Mouse (Mus musculus): ENCODE data around the gene Jagn1. TPM values are rescaled to one million over a fixed set of nuclear protein-coding genes. Genes with fewer than 3 reads are reported as not detected.

Gene Jagn1
- polyA plus RNA-seq (2017; shearing (Covaris generic)), result 71.0 TPM

GRCm38 (mm10) chr6:113442442-113443090, at the start of gene Jagn1:
Gene Jagn1, plus strand, starts transcription at chr6:113442569.

GRCm38 (mm10) chr6:113419199-113419587, 23.2 kb upstream of the Jagn1 start, which contains the start of gene Rpusd3:
Gene Rpusd3, minus strand, starts transcription at chr6:113419340.

GRCm38 (mm10) chr6:113435664-113436205, 6.6 kb upstream of the Jagn1 start, which contains the start of gene Cidec:
Gene Cidec, minus strand, starts transcription at chr6:113435760.

GRCm38 (mm10) chr6:113457952-113458534, 15.7 kb downstream of the Jagn1 start, which contains the start of gene Il17re:
Gene Il17re, plus strand, starts transcription at chr6:113458484.

GRCm38 (mm10) chr6:113471297-113471936, 29.0 kb downstream of the Jagn1 start, which contains the start of gene Il17rc:
Gene Il17rc, plus strand, starts transcription at chr6:113471427.

GRCm38 (mm10) chr6:113483100-113483615, 40.8 kb downstream of the Jagn1 start, which contains the start of gene Creld1:
Gene Creld1, plus strand, starts transcription at chr6:113483297.

Other genes starting within 250 kb of the Jagn1 start
- 0.21 TPM for gene Lhfpl4, start 247.2 kb upstream of the Jagn1 start, polyA plus RNA-seq (2017; shearing (Covaris generic))
- 19.5 TPM for gene Mtmr14, start 204.7 kb upstream of the Jagn1 start, polyA plus RNA-seq (2017; shearing (Covaris generic))
- not detected for gene Cpne9, start 160.3 kb upstream of the Jagn1 start, polyA plus RNA-seq (2017; shearing (Covaris generic))
- gene Brpf1, start 135.4 kb upstream of the Jagn1 start, polyA plus RNA-seq (2017; shearing (Covaris generic)), result 37.0 TPM
- gene Ogg1, start 115.6 kb upstream of the Jagn1 start, polyA plus RNA-seq (2017; shearing (Covaris generic)), result 14.3 TPM
- 2.7 TPM for gene Camk1, start 98.6 kb upstream of the Jagn1 start, polyA plus RNA-seq (2017; shearing (Covaris generic))
- gene Tada3, start 64.7 kb upstream of the Jagn1 start, polyA plus RNA-seq (2017; shearing (Covaris generic)), result 66.9 TPM
- 593 TPM for gene Arpc4, start 64.5 kb upstream of the Jagn1 start, polyA plus RNA-seq (2017; shearing (Covaris generic))
- gene Ttll3, start 53.3 kb upstream of the Jagn1 start, polyA plus RNA-seq (2017; shearing (Covaris generic)), result 16.9 TPM
- 19.9 TPM for gene Rpusd3, start 23.2 kb upstream of the Jagn1 start, polyA plus RNA-seq (2017; shearing (Covaris generic))
- not detected for gene Cidec, start 6.8 kb upstream of the Jagn1 start, polyA plus RNA-seq (2017; shearing (Covaris generic))
- gene Il17re, start 15.9 kb downstream of the Jagn1 start, polyA plus RNA-seq (2017; shearing (Covaris generic)), result 0.25 TPM
- gene Il17rc, start 28.9 kb downstream of the Jagn1 start, polyA plus RNA-seq (2017; shearing (Covaris generic)), result 0.65 TPM
- 12.5 TPM for gene Creld1, start 40.7 kb downstream of the Jagn1 start, polyA plus RNA-seq (2017; shearing (Covaris generic))
- gene Prrt3, start 59.4 kb downstream of the Jagn1 start, polyA plus RNA-seq (2017; shearing (Covaris generic)), result 0.25 TPM
- gene Emc3, start 89.1 kb downstream of the Jagn1 start, polyA plus RNA-seq (2017; shearing (Covaris generic)), result 115 TPM
- 1.9 TPM for gene Fancd2, start 89.1 kb downstream of the Jagn1 start, polyA plus RNA-seq (2017; shearing (Covaris generic))
- not detected for gene Fancd2os, start 158.1 kb downstream of the Jagn1 start, polyA plus RNA-seq (2017; shearing (Covaris generic))
- gene Brk1, start 162.2 kb downstream of the Jagn1 start, polyA plus RNA-seq (2017; shearing (Covaris generic)), result 290 TPM
- gene Vhl, start 181.4 kb downstream of the Jagn1 start, polyA plus RNA-seq (2017; shearing (Covaris generic)), result 23.3 TPM
- 57.2 TPM for gene Irak2, start 195.9 kb downstream of the Jagn1 start, polyA plus RNA-seq (2017; shearing (Covaris generic))